Mouse (Mus musculus): Measurements from ENCODE around the gene Ube2l3. TPM values are rescaled to one million over a fixed set of nuclear protein-coding genes. Genes with fewer than 3 reads are reported as not detected.

Ube2l3 gene
- total and polyA plus RNA-seq, 3 experiments, result 137 to 2,006 (median 297) TPM

GRCm38 (mm10) chr16:17243731-17244130 lies 41.3 kb upstream of the Ube2l3 start:
- Histone ChIP-seq H3K27ac (ENCODE audit: control insufficient read depth, low read depth, low read length) (no peak overlapping the region), H3K9ac (ENCODE audit: control insufficient read depth, low read depth, low read length, poor library complexity, severe bottlenecking) (no peak overlapping the region), H3K36me3 (ENCODE audit: control insufficient read depth in 1 of 2, insufficient read depth in 2 of 2, low read length in 2 of 2) (peaks cover 0 to 28% of the 10 kb centered on the region in 2 experiments; a peak in 2 of 4 replicates), H3K9me3 (replicated peaks; ENCODE audit: insufficient read depth, low read length) (no peaks in the 10 kb centered on the region), H3K4me3 (ENCODE audit: control insufficient read depth in 1 of 2, insufficient read depth in 1 of 2, low read depth in 2 of 2, low read length in 2 of 2) (no peak overlapping the region), H3K79me2 (ENCODE audit: control insufficient read depth, insufficient read depth, low read length, poor library complexity) (peaks cover 9% of the 10 kb centered on the region), H3K27me3 (ENCODE audit: control insufficient read depth in 1 of 2, insufficient read depth in 2 of 2, low read length in 2 of 2) (no peaks in the 10 kb centered on the region), H3K4me1 (ENCODE audit: control insufficient read depth in 1 of 2, insufficient read depth in 2 of 2, low read length in 2 of 2) (peaks cover 17 to 34% of the 10 kb centered on the region in 2 experiments)
- no peak for DNase-seq (ENCODE audit: low read depth, low spot score)
- no peak for TF ChIP-seq USF2 (IDR thresholded peaks at IDR 0.05; ENCODE audit: borderline replicate concordance in 1 of 2, insufficient read depth in 1 of 2, low read depth in 1 of 2, low read length in 2 of 2)
- no peak for TF ChIP-seq MYB (IDR thresholded peaks at IDR 0.05; ENCODE audit: low read depth, low read length)
- TF ChIP-seq NRF1 (IDR thresholded peaks at IDR 0.05; ENCODE audit: insufficient read depth, low read depth, low read length, poor library complexity, severe bottlenecking), result no peak
- TF ChIP-seq USF1 (IDR thresholded peaks at IDR 0.05; ENCODE audit: low read depth, low read length), result no peak
- no peak for TF ChIP-seq MEF2A (IDR thresholded peaks at IDR 0.05; ENCODE audit: extremely low read depth, insufficient replicate concordance, low read depth, low read length, poor library complexity, severe bottlenecking)
- TF ChIP-seq TCF12 (IDR thresholded peaks at IDR 0.05; ENCODE audit: low read depth, low read length), result no peak
- TF ChIP-seq ZNF384 (IDR thresholded peaks at IDR 0.05; ENCODE audit: low read depth, low read length), result no peak
- TF ChIP-seq GABPA (IDR thresholded peaks at IDR 0.05; ENCODE audit: low read depth, low read length), result no peak
- TF ChIP-seq ZMIZ1 (IDR thresholded peaks at IDR 0.05; ENCODE audit: low read depth, low read length), result no peak
- no peak for TF ChIP-seq CHD2 (IDR thresholded peaks at IDR 0.05; ENCODE audit: low read length)
- no peak for TF ChIP-seq POLR2AphosphoS5 (IDR thresholded peaks at IDR 0.05; ENCODE audit: borderline replicate concordance, low read depth, low read length)
- TF ChIP-seq KAT2A (conservative IDR thresholded peaks at IDR 0.05; ENCODE audit: low read depth, low read length), result no peak
- no peak for TF ChIP-seq TBP (IDR thresholded peaks at IDR 0.05; ENCODE audit: low read depth, low read length)
- no peak for TF ChIP-seq POLR2AphosphoS2 (IDR thresholded peaks at IDR 0.05; ENCODE audit: low read length)

- TF ChIP-seq SMC3 (IDR thresholded peaks at IDR 0.05; ENCODE audit: low read depth, low read length) (no peak), NELFE (IDR thresholded peaks at IDR 0.05; ENCODE audit: low read depth, low read length) (no peak), MEF2A (IDR thresholded peaks at IDR 0.05; ENCODE audit: extremely low read depth, insufficient replicate concordance, low read depth, low read length, poor library complexity, severe bottlenecking) (no peak), ELF1 (IDR thresholded peaks at IDR 0.05; ENCODE audit: low read depth, low read length) (no peak), TCF12 (IDR thresholded peaks at IDR 0.05; ENCODE audit: low read depth, low read length) (peak; percentile 75), ZC3H11A (IDR thresholded peaks at IDR 0.05; ENCODE audit: low read depth, low read length) (no peak), MAFK (IDR thresholded peaks at IDR 0.05; ENCODE audit: borderline replicate concordance, low read depth, low read length) (no peak), UBTF (IDR thresholded peaks at IDR 0.05; ENCODE audit: borderline replicate concordance, insufficient read depth, low read depth, low read length) (no peak), RCOR1 (IDR thresholded peaks at IDR 0.05; ENCODE audit: low read depth, low read length) (peak; percentile 68; the same call in 1 of the 2 replicates), ZMIZ1 (IDR thresholded peaks at IDR 0.05; ENCODE audit: low read depth, low read length) (no peak), EP300 (IDR thresholded peaks at IDR 0.05; ENCODE audit: low read depth in 1 of 2, low read length in 2 of 2) (peak; percentile 57 to 70; a peak in 3 of 4 replicates), GATA1 (IDR thresholded peaks at IDR 0.05; ENCODE audit: low read depth, low read length) (peak; percentile 45; the same call in 1 of the 2 replicates), MXI1 (IDR thresholded peaks at IDR 0.05; ENCODE audit: low read depth, low read length) (peak; percentile 26; the same call in 1 of the 2 replicates), ETS1 (IDR thresholded peaks at IDR 0.05; ENCODE audit: low read depth, low read length) (peak; percentile 52; the same call in 1 of the 2 replicates), TAL1 (IDR thresholded peaks at IDR 0.05; ENCODE audit: low read length) (peak; percentile 42)
- Histone ChIP-seq H3K4me1 (ENCODE audit: control insufficient read depth in 1 of 2, insufficient read depth in 2 of 2, low read length in 2 of 2) (peaks cover 32 to 60% of the 10 kb centered on the region in 2 experiments), H3K9ac (ENCODE audit: control insufficient read depth, low read depth, low read length, poor library complexity, severe bottlenecking) (no peak overlapping the region), H3K27me3 (ENCODE audit: control insufficient read depth in 1 of 2, insufficient read depth in 2 of 2, low read length in 2 of 2) (no peaks in the 10 kb centered on the region), H3K9me3 (replicated peaks; ENCODE audit: insufficient read depth, low read length) (no peaks in the 10 kb centered on the region), H3K79me2 (ENCODE audit: control insufficient read depth, insufficient read depth, low read length, poor library complexity) (peaks cover 25% of the 10 kb centered on the region), H3K36me3 (ENCODE audit: control insufficient read depth in 1 of 2, insufficient read depth in 2 of 2, low read length in 2 of 2) (peaks cover 0 to 47% of the 10 kb centered on the region in 2 experiments; a peak in 2 of 4 replicates), H3K4me3 (ENCODE audit: control insufficient read depth in 1 of 2, insufficient read depth in 1 of 2, low read depth in 2 of 2, low read length in 2 of 2) (no peak overlapping the region), H3K27ac (ENCODE audit: control insufficient read depth, low read depth, low read length) (no peak overlapping the region)
- peak; percentile 41 for DNase-seq (ENCODE audit: low read depth, low spot score)
Measured at GRCm38 (mm10) chr16:17239409-17239808, 37.0 kb upstream of the Ube2l3 start.
